Mouse (Mus musculus): ENCODE results near the gene Macf1. TPM values are rescaled to one million over a fixed set of nuclear protein-coding genes. Genes with fewer than 3 reads are reported as not detected.

The Macf1 gene
- polyA plus RNA-seq, 1 experiment = 22.3 TPM

DNA sequence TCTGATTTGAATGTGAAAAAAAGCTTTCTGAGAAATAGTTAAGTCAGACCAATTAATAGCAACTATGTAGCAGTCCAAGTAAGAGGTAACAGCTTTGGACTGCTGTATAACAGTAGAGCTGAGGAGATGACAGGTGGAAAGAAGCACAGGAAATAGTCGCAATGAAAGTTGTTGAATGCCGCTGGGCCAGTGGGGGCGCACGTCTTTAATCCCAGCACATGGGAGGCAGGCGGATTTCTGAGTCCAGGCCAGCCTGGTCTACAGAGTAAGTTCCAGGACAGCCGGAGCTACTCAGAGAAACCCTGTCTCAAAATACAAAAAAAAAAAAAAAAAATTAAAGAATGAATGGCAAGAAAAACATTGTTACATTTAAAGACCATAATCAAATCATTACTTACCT lies 35.0 kb downstream of the Macf1 start:
- no peak for TF ChIP-seq POLR2A (IDR thresholded peaks at IDR 0.05; ENCODE audit: low read depth, low read length)
- no peak for TF ChIP-seq CTCF (IDR thresholded peaks at IDR 0.05; ENCODE audit: extremely low read depth, insufficient read length, insufficient replicate concordance, low read depth, low read length)
- WGBS = 88% methylated on average over 6 of the region's 6 CpGs
- no peak overlapping the region for H3K4me3 ChIP-seq (ENCODE audit: low read depth, low read length)
- H3K27me3 ChIP-seq (ENCODE audit: control insufficient read depth, insufficient read depth, low read length) = no peaks in the 10 kb centered on the region
- no peaks in the 10 kb centered on the region for H3K36me3 ChIP-seq (ENCODE audit: control insufficient read depth, insufficient read depth, low read length)
- no peak overlapping the region for H3K27ac ChIP-seq (ENCODE audit: insufficient read depth, low read depth, low read length)
- no peaks in the 10 kb centered on the region for H3K4me1 ChIP-seq (ENCODE audit: control insufficient read depth, insufficient read depth, insufficient read length, low read length)

GRCm38 (mm10) chr4:123647668-123648067 lies 36.5 kb downstream of the Macf1 start:
- WGBS = 66% methylated on average over 4 of the region's 4 CpGs
- Histone ChIP-seq H3K27me3 (ENCODE audit: control insufficient read depth, insufficient read depth, low read length) (no peaks in the 10 kb centered on the region), H3K4me3 (ENCODE audit: low read depth, low read length) (no peak overlapping the region), H3K4me1 (ENCODE audit: control insufficient read depth, insufficient read depth, insufficient read length, low read length) (no peaks in the 10 kb centered on the region), H3K36me3 (ENCODE audit: control insufficient read depth, insufficient read depth, low read length) (no peaks in the 10 kb centered on the region), H3K27ac (ENCODE audit: insufficient read depth, low read depth, low read length) (no peak overlapping the region)
- TF ChIP-seq CTCF (IDR thresholded peaks at IDR 0.05; ENCODE audit: extremely low read depth, insufficient read length, insufficient replicate concordance, low read depth, low read length) (no peak), POLR2A (IDR thresholded peaks at IDR 0.05; ENCODE audit: low read depth, low read length) (no peak)

DNA sequence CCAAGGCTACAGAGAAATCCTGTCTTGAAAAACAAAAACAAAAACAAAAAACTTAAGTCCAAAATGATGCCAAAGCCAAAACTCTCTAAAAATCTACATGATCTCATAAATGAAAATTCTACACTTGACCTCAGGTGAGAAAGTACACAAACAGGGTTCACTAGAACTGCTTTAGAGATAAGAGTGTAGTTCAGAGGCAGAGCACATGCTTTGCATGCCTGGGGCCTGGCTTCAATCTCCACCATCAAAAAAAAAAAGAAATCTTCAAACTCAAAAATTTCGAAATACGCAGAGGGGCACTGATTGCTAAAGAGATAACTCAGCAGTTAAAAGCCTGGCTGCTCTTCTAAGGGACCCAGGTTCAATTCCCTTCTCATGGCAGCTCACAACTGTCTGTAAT lies 37.1 kb downstream of the Macf1 start:
- Histone ChIP-seq H3K4me3 (ENCODE audit: low read depth, low read length) (no peak overlapping the region), H3K4me1 (ENCODE audit: control insufficient read depth, insufficient read depth, insufficient read length, low read length) (no peaks in the 10 kb centered on the region), H3K27ac (ENCODE audit: insufficient read depth, low read depth, low read length) (no peak overlapping the region), H3K27me3 (ENCODE audit: control insufficient read depth, insufficient read depth, low read length) (no peaks in the 10 kb centered on the region), H3K36me3 (ENCODE audit: control insufficient read depth, insufficient read depth, low read length) (no peaks in the 10 kb centered on the region)
- 73% methylated on average over 2 of the region's 2 CpGs for WGBS
- no peak for TF ChIP-seq CTCF (IDR thresholded peaks at IDR 0.05; ENCODE audit: extremely low read depth, insufficient read length, insufficient replicate concordance, low read depth, low read length)
- no peak for TF ChIP-seq POLR2A (IDR thresholded peaks at IDR 0.05; ENCODE audit: low read depth, low read length)

DNA sequence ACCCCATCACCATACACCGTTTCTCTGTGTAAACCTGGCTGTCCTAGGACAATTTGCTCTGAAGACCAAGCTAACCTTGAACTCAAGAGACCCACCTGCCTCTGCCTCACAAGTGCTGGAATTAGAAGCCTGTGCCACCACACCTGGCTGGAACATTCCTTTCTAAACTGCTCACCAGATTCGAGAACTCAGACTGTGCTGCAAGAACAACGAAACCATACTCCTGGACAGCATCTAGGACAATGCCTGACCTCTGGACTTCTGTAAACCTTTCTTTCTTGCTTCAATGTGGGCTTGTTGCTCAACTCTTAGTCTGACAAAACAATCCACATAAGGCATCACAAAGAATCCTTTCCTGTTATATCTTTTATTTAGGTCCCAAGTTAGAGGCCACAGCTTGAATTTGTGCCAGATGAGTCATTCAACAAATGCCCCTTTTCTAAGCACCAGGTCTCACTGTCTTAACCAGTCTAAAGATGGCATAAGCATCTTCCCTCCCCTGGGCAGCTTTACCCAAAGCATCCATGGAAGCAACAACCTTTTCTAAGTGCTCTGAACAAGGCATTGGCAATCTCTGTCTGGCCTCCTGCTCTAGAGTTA lies 38.8 kb downstream of the Macf1 start:
- no peak for TF ChIP-seq CTCF (IDR thresholded peaks at IDR 0.05; ENCODE audit: extremely low read depth, insufficient read length, insufficient replicate concordance, low read depth, low read length)
- no peak for TF ChIP-seq POLR2A (IDR thresholded peaks at IDR 0.05; ENCODE audit: low read depth, low read length)
- H3K27me3 ChIP-seq (ENCODE audit: control insufficient read depth, insufficient read depth, low read length) = no peaks in the 10 kb centered on the region
- H3K4me1 ChIP-seq (ENCODE audit: control insufficient read depth, insufficient read depth, insufficient read length, low read length) = no peaks in the 10 kb centered on the region
- H3K4me3 ChIP-seq (ENCODE audit: low read depth, low read length) = no peak overlapping the region
- H3K36me3 ChIP-seq (ENCODE audit: control insufficient read depth, insufficient read depth, low read length) = no peaks in the 10 kb centered on the region
- no peak overlapping the region for H3K27ac ChIP-seq (ENCODE audit: insufficient read depth, low read depth, low read length)
- WGBS = 70% methylated on average over 3 of the region's 3 CpGs

GRCm38 (mm10) chr4:123643561-123643960 lies 40.6 kb downstream of the Macf1 start:
- H3K36me3 ChIP-seq (ENCODE audit: control insufficient read depth, insufficient read depth, low read length) = no peaks in the 10 kb centered on the region
- TF ChIP-seq CTCF (IDR thresholded peaks at IDR 0.05; ENCODE audit: extremely low read depth, insufficient read length, insufficient replicate concordance, low read depth, low read length) (no peak), POLR2A (IDR thresholded peaks at IDR 0.05; ENCODE audit: low read depth, low read length) (no peak)
- WGBS = 53% methylated on average over 6 of the region's 6 CpGs
- no peak overlapping the region for H3K4me3 ChIP-seq (ENCODE audit: low read depth, low read length)
- H3K27me3 ChIP-seq (ENCODE audit: control insufficient read depth, insufficient read depth, low read length) = no peaks in the 10 kb centered on the region
- H3K27ac ChIP-seq (ENCODE audit: insufficient read depth, low read depth, low read length) = no peak overlapping the region
- no peaks in the 10 kb centered on the region for H3K4me1 ChIP-seq (ENCODE audit: control insufficient read depth, insufficient read depth, insufficient read length, low read length)

- no peaks in the 10 kb centered on the region for H3K36me3 ChIP-seq (ENCODE audit: control insufficient read depth, insufficient read depth, low read length)
- no peak overlapping the region for H3K4me3 ChIP-seq (ENCODE audit: low read depth, low read length)
- no peak for TF ChIP-seq POLR2A (IDR thresholded peaks at IDR 0.05; ENCODE audit: low read depth, low read length)
- TF ChIP-seq CTCF (IDR thresholded peaks at IDR 0.05; ENCODE audit: extremely low read depth, insufficient read length, insufficient replicate concordance, low read depth, low read length) = no peak
- no peaks in the 10 kb centered on the region for H3K27me3 ChIP-seq (ENCODE audit: control insufficient read depth, insufficient read depth, low read length)
- H3K4me1 ChIP-seq (ENCODE audit: control insufficient read depth, insufficient read depth, insufficient read length, low read length) = no peaks in the 10 kb centered on the region
- no peak overlapping the region for H3K27ac ChIP-seq (ENCODE audit: insufficient read depth, low read depth, low read length)
- WGBS = 62% methylated on average over 5 of the region's 5 CpGs
These were observed 41.3 kb downstream of the Macf1 start for GRCm38 (mm10) chr4:123642877-123643276.

DNA sequence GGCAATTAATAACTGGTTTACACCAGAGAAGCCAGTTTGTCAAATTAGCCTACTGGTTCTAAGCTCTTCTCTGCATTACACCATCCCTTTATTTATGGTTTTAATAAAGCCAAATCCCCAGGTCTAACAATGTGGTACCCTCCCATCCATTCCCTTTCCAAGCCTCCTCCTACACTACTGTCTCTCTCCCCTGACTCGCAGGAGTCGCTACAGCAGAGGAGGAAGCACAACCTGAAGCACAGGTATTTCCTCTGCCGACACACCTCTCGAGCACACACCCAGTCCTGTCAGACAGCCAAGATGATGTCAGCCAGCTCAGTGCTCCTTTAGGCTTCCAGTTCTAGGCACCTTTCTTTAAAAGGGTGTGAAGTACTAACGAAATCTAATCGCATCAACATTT lies 47.0 kb downstream of the Macf1 start:
- Histone ChIP-seq H3K4me3 (ENCODE audit: low read depth, low read length) (no peak overlapping the region), H3K4me1 (ENCODE audit: control insufficient read depth, insufficient read depth, insufficient read length, low read length) (no peaks in the 10 kb centered on the region), H3K27me3 (ENCODE audit: control insufficient read depth, insufficient read depth, low read length) (no peaks in the 10 kb centered on the region), H3K36me3 (ENCODE audit: control insufficient read depth, insufficient read depth, low read length) (no peaks in the 10 kb centered on the region), H3K27ac (ENCODE audit: insufficient read depth, low read depth, low read length) (no peak overlapping the region)
- WGBS = 36% methylated on average over 6 of the region's 6 CpGs
- TF ChIP-seq POLR2A (IDR thresholded peaks at IDR 0.05; ENCODE audit: low read depth, low read length) (no peak), CTCF (IDR thresholded peaks at IDR 0.05; ENCODE audit: extremely low read depth, insufficient read length, insufficient replicate concordance, low read depth, low read length) (no peak)
